Mouse (Mus musculus): ENCODE measurements at regions not wholly inside any gene's neighbourhood (a gene's known extent, or its start where the extent isn't known, plus 50 kb on each side); places are given as distances from the start of the nearest gene placed in this dataset.

GRCm38 (mm10) chr11:94875026-94875425 lies 61.0 kb upstream of the Col1a1 start:
- no peak for TF ChIP-seq CTCF (IDR thresholded peaks at IDR 0.05; ENCODE audit: low read depth, low read length)
- TF ChIP-seq POLR2A (IDR thresholded peaks at IDR 0.05; ENCODE audit: borderline replicate concordance, low read depth, low read length): no peak

Data from bone marrow macrophage, adult 2 months (primary cell).